Mouse (Mus musculus) C2C12 (cell line): Measurements from ENCODE around the gene Nr5a1.

Experiments used
- CTCF ChIP-seq: IDR thresholded peaks from one replicate; pipeline ENCODE4 v1.5.1; 2011; ENCODE audit not compliant: control insufficient read depth, insufficient read depth, insufficient read length
- MYOD1 ChIP-seq: IDR thresholded peaks from one replicate; pipeline ENCODE4 v1.6.1; 2011; ENCODE audit warnings: low read depth; ENCODE audit not compliant: control insufficient read depth, insufficient read length
- USF1 ChIP-seq: IDR thresholded peaks from one replicate; pipeline ENCODE4 v1.6.1; 2011; ENCODE audit warnings: low read depth, mild to moderate bottlenecking, control low read depth, moderate library complexity

GRCm38 (mm10) chr2:38700177-38700576, 14.2 kb downstream of the Nr5a1 start:
- TF ChIP-seq CTCF (no peak), MYOD1 (no peak), USF1 (no peak)
